Mouse (Mus musculus) stomach, embryonic 15.5 days (tissue): ENCODE measurements around the gene Lbx1. TPM values are rescaled to one million over a fixed set of nuclear protein-coding genes. Genes with fewer than 3 reads are reported as not detected.

Experiments used
- ATAC-seq: fragments of 200-750 bp; cut with Nextera tagmentation; 2 replicates; pipeline ENCODE4 v1.8.0; 2017; ENCODE audit warnings: low read depth, moderate number of reproducible peaks, moderate TSS enrichment; ENCODE audit not compliant: insufficient read depth, low FRiP score
- H3K27ac ChIP-seq: fragments of 300-500 bp; sonication (generic); 2 replicates; pipeline ENCODE4 v1.5.1; 2015; ENCODE audit warnings: mild to moderate bottlenecking, inconsistent platforms
- H3K27me3 ChIP-seq: fragments of 300-500 bp; sonication (generic); replicated peaks from 2 replicates; pipeline ENCODE4 v1.6.1; 2015; ENCODE audit warnings: inconsistent platforms
- H3K36me3 ChIP-seq: fragments of 300-500 bp; sonication (generic); 2 replicates; pipeline ENCODE4 v1.6.1; 2015; ENCODE audit warnings: inconsistent platforms
- H3K4me1 ChIP-seq: fragments of 300-500 bp; sonication (generic); 2 replicates; pipeline ENCODE4 v1.6.1; 2015; ENCODE audit warnings: inconsistent platforms
- H3K4me2 ChIP-seq: fragments of 300-500 bp; sonication (generic); 2 replicates; pipeline ENCODE4 v1.6.1; 2015; ENCODE audit warnings: mild to moderate bottlenecking, inconsistent platforms
- H3K4me3 ChIP-seq: fragments of 300-500 bp; sonication (generic); replicated peaks from 2 replicates; pipeline ENCODE4 v1.5.1; 2015; ENCODE audit warnings: inconsistent platforms
- H3K9ac ChIP-seq: fragments of 300-500 bp; sonication (generic); 2 replicates; pipeline ENCODE4 v1.6.1; 2015; ENCODE audit warnings: inconsistent platforms
- H3K9me3 ChIP-seq: fragments of 300-500 bp; sonication (generic); 2 replicates; pipeline ENCODE4 v1.6.1; 2016; ENCODE audit warnings: inconsistent platforms
- WGBS: fragments of 180-500 bp; shearing (Covaris S2); methylation state at CpG from one replicate; pipeline ENCODE4 v1.1.7; 2015; 5-methylcytosine and 5-hydroxymethylcytosine counted together
- polyA plus RNA-seq: library from polyadenylated mRNA; unstranded; fragments of >200 nt; fragmentation: Nextera tagmentation; extraction: Ambion mirVana; gene quantifications from 2 replicates; pipeline ENCODE4 v1.2.1, GENCODE M21; 2015

The Lbx1 gene
- polyA plus RNA-seq, 1 experiment from 2014 or later = not detected

DNA sequence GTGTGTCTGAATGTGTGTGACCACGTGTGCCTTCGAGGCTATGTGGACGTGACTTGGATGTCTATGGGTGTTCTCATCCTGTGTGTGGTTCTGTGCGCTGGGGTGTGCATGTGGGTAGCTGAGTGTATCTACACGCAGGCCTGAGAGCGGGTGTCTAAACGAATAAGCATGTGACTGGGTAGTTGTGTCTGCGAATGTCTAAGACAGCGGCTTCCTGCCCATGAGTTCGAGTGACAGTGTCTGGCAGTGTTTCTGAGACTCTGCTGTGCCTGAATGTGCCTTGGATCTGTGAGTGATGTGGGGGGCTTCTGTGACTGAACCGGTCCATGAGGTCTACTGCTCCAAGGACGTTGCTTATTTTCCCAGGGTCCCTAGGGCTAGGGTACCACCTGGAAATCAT is 10.5 kb downstream of the Lbx1 start:
- peaks cover 89% of the 10 kb centered on the region for H3K27me3 ChIP-seq
- no peak overlapping the region for H3K4me2 ChIP-seq
- H3K9ac ChIP-seq = no peak overlapping the region
- no peak for ATAC-seq
- WGBS = 4% methylated on average over 12 of the region's 12 CpGs
- H3K4me1 ChIP-seq = peaks cover 10% of the 10 kb centered on the region
- no peak overlapping the region for H3K27ac ChIP-seq
- no peak overlapping the region for H3K4me3 ChIP-seq
- no peaks in the 10 kb centered on the region for H3K36me3 ChIP-seq
- H3K9me3 ChIP-seq = no peaks in the 10 kb centered on the region

DNA sequence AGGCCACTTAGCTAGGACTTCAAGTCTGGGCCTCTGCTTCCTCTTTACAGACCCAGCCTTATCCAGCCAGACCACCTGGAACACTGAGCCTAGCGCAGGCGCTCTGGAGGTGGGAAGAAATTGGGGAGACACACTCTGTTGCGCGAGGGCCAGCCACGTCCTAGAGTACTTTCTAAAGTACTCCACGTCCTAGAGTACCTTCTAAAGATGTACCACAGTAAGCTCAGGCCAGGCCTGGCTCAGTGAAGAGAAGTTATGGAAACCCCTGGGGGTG is 11.4 kb downstream of the Lbx1 start:
- WGBS = 5% methylated on average over 6 of the region's 6 CpGs
- Histone ChIP-seq H3K27me3 (peaks cover 85% of the 10 kb centered on the region), H3K9me3 (no peaks in the 10 kb centered on the region), H3K9ac (no peak overlapping the region), H3K4me3 (no peak overlapping the region), H3K4me1 (peaks cover 7% of the 10 kb centered on the region), H3K4me2 (no peak overlapping the region), H3K36me3 (no peaks in the 10 kb centered on the region), H3K27ac (no peak overlapping the region)
- no peak for ATAC-seq

DNA sequence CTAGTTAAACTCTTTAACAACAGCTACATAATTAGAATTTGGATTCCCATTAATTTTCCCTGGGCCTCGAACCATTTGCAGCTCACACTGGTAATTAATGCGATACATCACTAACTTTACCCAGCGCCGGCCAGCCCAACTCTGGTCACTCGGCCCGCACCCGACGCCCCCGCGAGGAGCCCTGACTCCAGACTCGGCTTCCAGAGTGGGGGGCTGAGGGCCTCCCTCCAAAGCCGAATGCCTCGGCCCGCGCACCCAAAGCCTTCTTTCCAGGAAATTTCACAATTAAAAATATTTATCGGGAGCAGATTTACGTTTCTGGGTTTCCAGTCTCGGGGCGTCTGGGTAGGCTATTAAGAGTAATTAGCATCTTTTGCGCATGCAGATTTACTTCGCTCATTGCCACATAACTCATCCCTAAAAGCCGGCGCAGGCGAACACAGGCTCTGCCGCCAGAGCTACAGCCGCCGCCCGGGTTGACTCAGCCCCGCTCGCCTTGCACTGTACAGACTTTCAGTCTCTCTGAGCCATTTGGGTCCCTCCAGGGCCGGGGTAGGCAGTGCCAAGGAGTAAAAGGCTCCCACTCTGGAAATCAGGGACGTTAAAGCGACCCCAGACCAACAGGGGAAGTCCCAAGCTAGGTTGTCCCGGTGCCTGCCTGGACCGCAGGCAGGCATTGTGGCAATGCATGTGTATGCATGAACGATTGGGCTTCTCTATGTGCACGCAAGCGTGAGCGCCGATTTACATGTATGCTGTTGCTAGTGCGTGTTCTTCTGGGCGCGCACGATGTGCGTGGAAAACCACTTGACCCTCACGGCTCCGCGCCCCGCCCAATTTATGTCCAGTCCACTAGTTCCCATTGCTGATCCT is 12.0 kb downstream of the Lbx1 start:
- H3K9me3 ChIP-seq = no peaks in the 10 kb centered on the region
- no peak overlapping the region for H3K27ac ChIP-seq
- H3K4me1 ChIP-seq = peaks cover 7% of the 10 kb centered on the region
- 4% methylated on average over 49 of the region's 49 CpGs for WGBS
- peaks cover 79% of the 10 kb centered on the region for H3K27me3 ChIP-seq
- H3K4me2 ChIP-seq = no peak overlapping the region; the same call in 1 of the 2 replicates
- no peaks in the 10 kb centered on the region for H3K36me3 ChIP-seq
- no peak overlapping the region for H3K4me3 ChIP-seq
- ATAC-seq = no peak
- H3K9ac ChIP-seq = no peak overlapping the region

DNA sequence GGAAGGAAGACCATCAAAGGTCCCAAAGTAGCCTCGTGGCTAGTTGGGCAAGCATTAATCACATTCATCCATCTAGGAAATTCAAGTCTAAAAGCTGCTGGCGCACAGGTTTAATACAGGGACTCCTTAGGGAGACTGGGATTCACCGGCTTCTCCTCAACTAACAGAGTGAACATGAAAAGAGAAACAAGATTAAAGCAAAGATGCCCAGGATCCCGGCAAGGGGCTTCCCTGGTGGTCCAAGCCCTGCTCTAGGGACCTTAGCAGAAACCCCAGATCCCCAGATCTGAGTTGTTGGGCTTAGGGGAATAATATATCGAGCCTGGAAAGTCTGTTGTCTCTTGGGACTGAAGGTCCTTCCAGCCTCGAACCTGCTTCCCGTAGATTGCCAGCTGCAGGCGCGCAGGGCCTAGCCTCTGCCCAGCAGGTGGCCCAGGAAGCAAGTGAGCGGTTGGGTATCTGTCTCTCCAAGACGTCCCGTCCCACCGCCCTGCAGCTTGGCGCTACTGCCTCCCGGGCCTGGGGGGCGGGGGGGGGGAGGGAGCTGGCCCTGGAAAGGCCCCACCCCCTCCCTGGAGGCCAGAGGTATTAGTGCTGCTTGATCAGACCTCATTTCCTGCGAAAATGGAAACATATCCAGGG is 13.3 kb downstream of the Lbx1 start:
- Histone ChIP-seq H3K4me2 (no peak overlapping the region), H3K27me3 (peaks cover 65% of the 10 kb centered on the region), H3K9ac (no peak overlapping the region), H3K4me3 (no peak overlapping the region), H3K36me3 (no peaks in the 10 kb centered on the region), H3K4me1 (peaks cover 7% of the 10 kb centered on the region), H3K27ac (no peak overlapping the region), H3K9me3 (no peaks in the 10 kb centered on the region)
- no peak for ATAC-seq
- WGBS = 8% methylated on average over 17 of the region's 17 CpGs

DNA sequence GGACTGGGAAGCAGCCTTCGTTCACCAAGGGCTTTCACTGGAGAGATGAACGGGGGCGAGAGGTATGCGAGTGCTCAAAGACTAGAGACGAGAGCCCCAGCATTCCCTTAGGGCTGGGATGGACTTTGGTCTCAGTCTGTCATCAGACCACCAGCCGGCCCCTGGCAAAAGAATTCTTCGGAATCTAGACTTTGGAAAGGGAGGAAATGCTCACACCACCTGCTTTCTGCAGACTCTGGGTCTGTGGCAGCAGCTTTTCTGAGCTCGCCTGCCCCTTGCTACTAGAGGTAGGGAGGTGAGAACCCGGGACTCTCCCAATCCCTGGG is 14.2 kb downstream of the Lbx1 start:
- WGBS = 2% methylated on average over 9 of the region's 9 CpGs
- no peaks in the 10 kb centered on the region for H3K36me3 ChIP-seq
- H3K9me3 ChIP-seq = no peaks in the 10 kb centered on the region
- H3K9ac ChIP-seq = no peak overlapping the region
- ATAC-seq = no peak
- peaks cover 57% of the 10 kb centered on the region for H3K27me3 ChIP-seq
- H3K4me3 ChIP-seq = peak overlapping the region; percentile 28
- peaks cover 7% of the 10 kb centered on the region for H3K4me1 ChIP-seq
- no peak overlapping the region for H3K27ac ChIP-seq
- H3K4me2 ChIP-seq = peak overlapping the region; percentile 67

DNA sequence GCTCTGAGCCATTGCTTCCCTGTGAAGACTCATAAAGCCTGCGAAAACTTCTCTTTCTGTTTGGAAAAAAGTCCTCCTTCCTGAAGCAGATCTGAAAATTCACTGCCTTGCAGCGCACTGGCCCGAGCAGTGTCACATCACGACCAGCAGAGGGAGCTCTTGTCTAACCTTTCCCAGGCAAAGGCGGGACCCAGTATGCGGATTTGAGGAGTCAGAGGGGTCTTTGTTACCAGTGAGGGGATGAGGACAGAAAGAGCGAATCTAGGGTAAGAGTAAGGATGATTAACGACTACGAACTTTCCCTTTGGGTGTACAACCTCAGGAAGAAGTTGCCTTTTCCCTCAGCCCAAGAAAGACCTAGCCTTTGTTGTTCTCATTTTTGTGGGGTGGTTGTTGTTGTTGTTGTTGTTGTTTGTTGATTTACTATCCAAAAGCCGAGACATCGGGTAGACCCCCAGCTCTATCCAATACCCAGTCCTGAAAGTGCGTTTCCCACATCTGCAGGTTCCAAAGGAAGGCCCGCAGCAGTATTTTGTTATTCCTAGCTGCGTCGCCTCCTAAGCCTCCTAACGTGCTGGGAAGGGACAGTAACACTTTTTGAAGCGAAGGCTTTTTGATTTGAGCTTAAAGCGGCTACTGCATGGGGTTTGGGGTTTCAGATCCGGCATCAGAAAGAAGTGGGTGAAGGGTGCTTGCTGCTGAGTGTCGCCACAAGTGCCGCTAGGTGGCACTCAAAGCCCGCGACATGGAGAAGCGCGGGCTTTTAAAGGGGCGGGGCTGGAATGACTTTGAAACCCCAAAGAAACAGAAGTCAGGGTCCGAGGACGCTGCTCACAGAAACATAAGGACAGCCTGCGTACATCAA is 14.8 kb downstream of the Lbx1 start:
- H3K27ac ChIP-seq = no peak overlapping the region
- WGBS = under 1% methylated on average over 29 of the region's 29 CpGs
- peaks cover 7% of the 10 kb centered on the region for H3K4me1 ChIP-seq
- H3K27me3 ChIP-seq = peaks cover 51% of the 10 kb centered on the region
- no peak overlapping the region for H3K9ac ChIP-seq
- H3K36me3 ChIP-seq = no peaks in the 10 kb centered on the region
- no peak for ATAC-seq
- no peaks in the 10 kb centered on the region for H3K9me3 ChIP-seq
- peak overlapping the region; percentile 28 for H3K4me3 ChIP-seq
- H3K4me2 ChIP-seq = peak overlapping the region; percentile 67

DNA sequence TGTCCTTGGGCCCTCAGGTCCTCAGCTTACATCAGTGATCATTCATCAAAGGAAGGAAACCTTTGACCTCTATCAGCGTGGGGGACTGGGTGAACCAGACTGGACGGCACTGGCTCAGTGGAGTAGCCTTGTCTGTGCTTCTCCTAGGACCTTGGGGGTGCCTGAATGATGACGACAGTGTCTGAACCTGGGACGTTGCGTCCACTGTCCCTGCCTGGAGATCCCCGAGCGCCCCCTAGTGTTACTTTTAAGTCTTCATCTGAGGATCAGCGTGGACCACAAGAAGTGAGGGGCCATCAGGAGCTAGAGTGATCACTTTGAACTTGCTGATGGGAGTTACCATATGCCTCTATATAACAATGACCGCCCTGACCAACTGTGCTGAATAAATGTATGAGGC is 19.4 kb downstream of the Lbx1 start:
- ATAC-seq = no peak
- H3K27me3 ChIP-seq = peaks cover 5% of the 10 kb centered on the region; the same call in 1 of the 2 replicates
- 4% methylated on average over 9 of the region's 9 CpGs for whole genome bisulfite sequencing
- no peak overlapping the region for H3K9ac ChIP-seq
- H3K27ac ChIP-seq = no peak overlapping the region
- H3K36me3 ChIP-seq = no peaks in the 10 kb centered on the region
- no peaks in the 10 kb centered on the region for H3K9me3 ChIP-seq
- H3K4me1 ChIP-seq = peaks cover 4% of the 10 kb centered on the region
- no peak overlapping the region for H3K4me3 ChIP-seq
- H3K4me2 ChIP-seq = no peak overlapping the region

DNA sequence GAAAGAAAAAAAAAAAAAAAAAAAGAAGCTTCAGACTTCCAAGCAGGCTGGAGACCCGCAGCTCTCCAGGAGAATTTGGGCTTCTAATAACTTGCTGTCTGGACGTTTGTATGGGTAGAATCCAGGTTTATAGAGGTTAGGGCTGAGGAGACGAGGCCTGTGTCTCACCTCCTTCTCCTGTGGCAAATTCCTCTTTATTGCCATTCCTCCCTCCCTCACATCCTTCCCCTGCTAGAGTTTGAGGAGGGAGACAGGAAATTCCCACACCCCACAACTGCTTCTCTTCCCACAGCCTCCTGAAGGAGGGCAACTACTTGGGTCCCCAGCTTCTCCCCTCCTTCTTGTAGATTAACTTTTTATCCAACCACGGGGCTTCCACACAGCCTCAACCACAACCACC is 20.2 kb downstream of the Lbx1 start:
- no peak overlapping the region for H3K9ac ChIP-seq
- no peaks in the 10 kb centered on the region for H3K36me3 ChIP-seq
- no peak for ATAC-seq
- no peak overlapping the region for H3K4me2 ChIP-seq
- no peak overlapping the region for H3K4me3 ChIP-seq
- no peaks in the 10 kb centered on the region for H3K4me1 ChIP-seq
- H3K27me3 ChIP-seq = 0 out of 2 replicates have a peak, but pooled peaks cover 4% of the 10 kb centered on the region
- no peak overlapping the region for H3K27ac ChIP-seq
- H3K9me3 ChIP-seq = no peaks in the 10 kb centered on the region
- 63% methylated on average over 4 of the region's 4 CpGs for WGBS

DNA sequence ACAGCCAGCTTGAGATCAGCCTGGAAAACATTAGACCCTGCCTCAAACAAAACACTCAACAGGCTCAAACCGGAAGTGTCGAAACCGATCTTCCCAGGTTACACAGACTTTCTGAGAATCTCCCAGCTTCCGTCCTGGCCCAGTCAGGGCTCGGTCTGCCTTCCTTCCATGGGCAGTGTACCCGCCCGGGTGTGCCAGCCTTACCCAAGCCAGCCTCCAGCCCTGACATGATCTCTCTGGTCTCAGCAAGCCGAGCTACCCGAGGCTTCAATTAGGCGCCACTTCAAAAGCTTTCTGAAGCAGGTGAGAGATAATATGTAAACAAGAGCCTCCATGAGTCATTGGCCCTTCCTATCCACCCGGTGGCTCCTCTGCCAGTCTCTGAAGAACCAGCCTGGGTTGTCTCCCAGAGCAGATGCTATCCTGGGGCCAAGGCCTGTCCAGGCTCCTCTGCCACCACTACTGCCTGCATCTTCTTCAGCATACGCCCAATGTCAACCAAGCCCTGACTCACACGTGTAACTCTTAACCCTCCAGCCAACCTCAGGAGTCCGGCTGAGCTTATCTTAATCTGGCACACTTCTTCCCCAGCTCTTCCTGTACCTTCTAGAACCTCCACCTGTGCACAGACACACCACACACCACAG is 25.7 kb downstream of the Lbx1 start:
- Histone ChIP-seq H3K9ac (no peak overlapping the region), H3K9me3 (no peaks in the 10 kb centered on the region), H3K27ac (0 out of 2 replicates have a peak overlapping the region, but pooled peaks have one; percentile 16), H3K4me1 (peaks cover 8% of the 10 kb centered on the region), H3K4me2 (no peak overlapping the region), H3K36me3 (no peaks in the 10 kb centered on the region), H3K4me3 (no peak overlapping the region), H3K27me3 (0 out of 2 replicates have a peak, but pooled peaks cover 3% of the 10 kb centered on the region)
- no peak for ATAC-seq
- WGBS = 60% methylated on average over 14 of the region's 14 CpGs

DNA sequence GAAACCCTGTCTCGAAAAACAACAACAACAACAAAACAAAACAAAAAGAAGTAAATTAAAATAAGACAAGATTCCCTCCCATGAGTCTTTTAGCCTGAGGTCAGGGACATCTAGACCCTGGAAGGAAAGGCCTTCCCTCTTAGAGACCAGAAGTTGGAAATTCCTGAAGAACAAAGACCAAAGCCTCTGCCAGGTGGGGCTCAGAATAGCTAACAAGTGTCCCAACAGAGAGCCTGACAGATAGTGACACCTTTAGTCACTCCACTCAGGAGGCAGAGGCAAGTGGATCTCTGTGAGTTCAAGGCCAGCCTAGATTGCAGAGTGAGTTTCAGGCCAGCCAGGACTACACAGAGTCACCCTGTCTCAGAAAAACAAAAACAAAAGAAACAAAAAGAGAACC is 26.4 kb downstream of the Lbx1 start:
- Histone ChIP-seq H3K9me3 (no peaks in the 10 kb centered on the region), H3K9ac (no peak overlapping the region), H3K4me1 (peaks cover 8% of the 10 kb centered on the region), H3K27me3 (0 out of 2 replicates have a peak, but pooled peaks cover 3% of the 10 kb centered on the region), H3K4me2 (no peak overlapping the region), H3K4me3 (no peak overlapping the region), H3K36me3 (no peaks in the 10 kb centered on the region), H3K27ac (0 out of 2 replicates have a peak overlapping the region, but pooled peaks have one; percentile 16)
- no peak for ATAC-seq
- 56% methylated on average over 1 of the region's 1 CpGs for WGBS

DNA sequence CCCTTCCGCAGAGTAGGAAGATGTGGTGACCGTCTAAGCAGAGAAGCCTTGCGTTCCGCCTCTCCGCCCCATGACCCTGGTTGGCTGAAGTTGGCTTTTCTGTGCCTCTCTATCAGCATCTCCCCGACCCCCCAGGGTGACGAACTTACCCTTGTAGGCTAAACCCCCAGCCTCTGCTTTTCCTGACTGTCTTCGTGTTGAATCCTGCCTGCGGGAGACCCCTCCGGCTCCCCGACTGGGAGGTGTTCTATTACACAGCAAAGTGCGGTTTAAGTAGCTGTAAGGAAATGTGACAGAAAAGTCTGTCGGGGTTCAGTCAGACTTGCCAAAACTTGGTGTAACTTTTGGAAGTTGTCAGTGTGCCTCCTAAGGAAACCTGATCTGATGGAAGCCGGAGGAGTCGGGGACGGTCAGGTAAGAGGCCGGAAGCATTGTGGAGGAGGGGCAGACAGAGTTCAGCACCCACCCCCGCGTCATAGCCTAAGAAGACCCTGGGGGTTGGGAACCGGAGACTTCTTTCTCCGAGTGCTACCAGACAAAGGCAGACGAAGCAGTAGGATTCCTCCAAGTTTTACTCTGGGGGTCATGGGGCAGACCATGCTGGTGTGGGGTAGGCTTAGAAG is 27.1 kb downstream of the Lbx1 start:
- Histone ChIP-seq H3K4me2 (peak overlapping the region; percentile 51), H3K27ac (0 out of 2 replicates have a peak overlapping the region, but pooled peaks have one; percentile 13), H3K9me3 (no peaks in the 10 kb centered on the region), H3K4me1 (peaks cover 8% of the 10 kb centered on the region), H3K36me3 (no peaks in the 10 kb centered on the region), H3K4me3 (peak overlapping the region; percentile 21), H3K27me3 (0 out of 2 replicates have a peak, but pooled peaks cover 3% of the 10 kb centered on the region), H3K9ac (no peak overlapping the region)
- ATAC-seq = no peak
- 14% methylated on average over 22 of the region's 22 CpGs for WGBS
